Mouse (Mus musculus) lung, postnatal 4 days (tissue): ENCODE measurements around the gene Zfhx3.

Experiments used
- DNase-seq, 2 experiments: peaks; one replicate each; pipeline ENCODE4 v3.0.0; 2021

Gene Zfhx3

GRCm38 (mm10) chr8:108244636-108245494, 302.4 kb downstream of the Zfhx3 start:
- no peak for DNase-seq

- DNase-seq, result no peak
These were observed 303.1 kb downstream of the Zfhx3 start for GRCm38 (mm10) chr8:108245575-108245974.

DNA sequence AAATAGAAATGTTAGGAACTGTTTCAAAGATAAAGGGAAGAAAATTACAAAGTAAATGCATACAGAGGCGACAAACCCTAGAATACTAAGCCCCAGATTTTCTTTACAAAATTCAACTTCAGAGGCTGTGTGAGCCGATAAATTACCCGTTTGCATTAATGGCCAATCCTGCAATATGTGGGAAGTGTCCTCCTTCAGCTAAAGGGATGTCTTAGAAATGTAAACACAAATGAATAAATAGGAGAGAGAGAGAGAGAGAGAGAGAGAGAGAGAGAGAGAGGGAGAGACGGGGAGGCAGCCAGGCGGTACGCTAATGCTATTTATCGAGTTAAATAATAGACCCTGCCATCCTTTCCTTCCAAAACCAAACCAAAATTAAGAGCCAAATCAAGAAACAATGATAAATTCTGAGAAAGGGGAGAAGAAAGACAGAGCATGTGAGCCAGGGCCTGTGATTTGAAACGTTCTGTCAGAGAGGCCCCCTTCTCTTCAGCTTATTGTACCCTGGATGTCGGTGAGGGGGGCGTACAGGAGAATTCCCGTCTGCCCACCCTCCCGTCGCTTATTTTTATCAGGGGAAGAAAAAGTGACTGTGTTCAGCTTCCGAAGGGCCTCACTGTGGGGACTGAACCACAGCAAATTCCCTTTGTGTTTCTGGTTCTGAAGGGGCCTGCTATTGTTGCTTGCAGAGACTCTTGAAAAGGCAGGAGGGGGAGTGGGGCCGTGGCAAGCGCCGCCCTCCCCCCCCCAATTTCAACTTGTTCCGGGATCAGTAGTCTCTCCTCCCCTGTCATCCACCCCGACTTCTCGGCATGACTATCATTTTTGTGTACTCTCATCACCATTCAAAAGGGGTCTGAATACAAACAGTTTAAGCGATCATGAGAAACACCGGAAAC, 303.8 kb downstream of the Zfhx3 start:
- DNase-seq, result no peak

DNA sequence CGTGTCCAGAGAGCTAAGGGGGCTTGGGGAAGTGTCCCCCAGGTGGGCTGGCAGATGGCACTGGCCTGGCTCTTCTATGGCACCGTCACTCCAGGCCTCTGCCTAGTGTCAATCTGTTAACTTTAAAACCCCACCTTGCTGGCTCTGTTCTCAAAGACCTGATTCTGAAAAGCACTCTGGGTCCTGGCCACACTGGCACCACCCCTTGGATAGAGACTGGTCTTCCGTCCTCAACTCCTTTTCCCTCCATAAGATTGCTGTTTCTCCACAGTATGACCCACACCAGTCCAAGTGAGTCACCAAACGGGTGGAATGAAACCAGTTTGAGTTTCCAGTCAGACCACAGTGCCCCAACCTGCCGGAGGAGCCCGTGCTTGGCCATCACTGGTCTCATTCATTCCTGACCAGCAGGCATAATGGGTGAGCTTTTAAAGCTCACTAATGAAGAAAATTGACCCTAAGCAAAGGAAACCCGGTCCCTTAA, 304.5 kb downstream of the Zfhx3 start:
- DNase-seq, result no peak

DNA sequence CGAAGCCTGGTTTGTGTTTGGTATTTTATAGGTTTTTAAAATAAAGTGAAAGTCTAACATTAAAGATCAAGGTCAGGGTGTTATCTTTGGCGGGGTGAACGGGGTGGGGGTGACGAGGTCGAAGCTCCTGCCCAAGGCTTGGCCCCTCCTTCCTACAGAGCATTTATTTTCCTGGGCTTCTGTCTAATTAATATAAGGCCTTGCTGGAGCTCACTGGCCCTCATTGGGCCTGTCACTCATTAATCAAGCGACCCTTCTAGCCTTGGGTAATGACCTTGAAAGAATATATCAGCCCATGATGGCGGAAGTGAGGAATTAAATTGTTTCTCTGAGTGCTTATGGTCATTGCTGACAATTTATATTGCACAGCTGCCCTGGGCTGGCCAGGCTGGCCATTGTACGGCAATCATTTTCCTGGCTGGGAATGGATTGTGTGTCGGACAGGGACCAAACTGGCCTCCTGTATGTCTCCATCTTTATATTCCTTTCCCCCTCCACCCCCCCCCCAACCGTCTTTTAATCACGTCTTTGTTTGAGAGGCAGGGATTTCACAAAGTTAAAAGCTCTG, 322.2 kb downstream of the Zfhx3 start:
- no peak for DNase-seq

GRCm38 (mm10) chr8:108277960-108278359, 335.5 kb downstream of the Zfhx3 start:
- DNase-seq, result peak; percentile 9 to 27

GRCm38 (mm10) chr8:108281981-108282380, 339.5 kb downstream of the Zfhx3 start:
- no peak for DNase-seq

DNA sequence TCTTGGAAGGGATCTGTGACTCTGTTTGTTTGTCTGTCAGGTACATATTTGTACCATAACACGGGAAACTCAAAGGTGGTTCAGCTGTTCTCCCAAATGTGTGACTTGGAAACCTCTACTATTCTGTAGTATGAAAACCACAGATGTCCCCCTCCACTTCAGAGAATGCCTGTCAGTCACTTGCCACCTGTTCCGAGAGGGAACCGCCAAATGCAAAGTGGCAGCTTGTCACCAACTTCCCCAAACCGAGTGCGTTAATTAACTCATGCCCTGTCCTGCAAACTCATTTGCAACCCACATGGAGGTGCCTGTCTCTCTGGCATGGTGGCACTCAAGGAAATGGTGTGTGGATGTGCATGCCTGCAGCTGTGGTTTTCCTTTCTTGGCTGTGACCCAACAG, 343.7 kb downstream of the Zfhx3 start:
- no peak for DNase-seq

DNA sequence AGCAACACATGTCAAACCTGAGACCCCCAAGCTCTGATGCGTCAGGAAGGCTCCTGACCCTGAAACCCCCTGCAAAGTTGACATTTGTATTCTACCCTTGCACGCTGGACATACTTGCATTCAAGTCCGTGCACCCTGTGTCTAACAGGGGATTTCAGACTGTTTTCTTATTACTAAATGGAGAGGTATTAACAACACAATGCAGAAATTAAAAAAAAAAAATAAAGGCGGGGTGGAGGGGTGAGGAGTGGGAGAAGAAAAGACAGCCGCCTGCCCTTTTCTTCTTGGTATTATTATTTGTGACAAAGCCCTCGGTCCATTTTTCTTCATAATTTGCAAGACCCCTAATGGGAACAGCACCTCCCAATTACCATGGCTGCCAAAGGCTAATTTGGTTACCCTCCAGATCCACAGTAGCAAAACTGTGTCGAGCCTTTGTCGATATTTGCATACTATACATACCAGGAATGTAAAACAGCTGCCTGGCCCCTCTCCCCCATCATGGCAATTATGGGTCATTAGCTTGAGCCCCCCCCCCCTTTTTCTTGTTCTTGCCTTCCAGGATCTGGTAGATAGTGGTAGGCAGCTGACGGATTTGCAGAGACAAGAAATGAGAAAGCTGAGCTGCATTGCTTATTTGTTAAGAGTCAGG, 358.6 kb downstream of the Zfhx3 start:
- DNase-seq, result no peak

DNA sequence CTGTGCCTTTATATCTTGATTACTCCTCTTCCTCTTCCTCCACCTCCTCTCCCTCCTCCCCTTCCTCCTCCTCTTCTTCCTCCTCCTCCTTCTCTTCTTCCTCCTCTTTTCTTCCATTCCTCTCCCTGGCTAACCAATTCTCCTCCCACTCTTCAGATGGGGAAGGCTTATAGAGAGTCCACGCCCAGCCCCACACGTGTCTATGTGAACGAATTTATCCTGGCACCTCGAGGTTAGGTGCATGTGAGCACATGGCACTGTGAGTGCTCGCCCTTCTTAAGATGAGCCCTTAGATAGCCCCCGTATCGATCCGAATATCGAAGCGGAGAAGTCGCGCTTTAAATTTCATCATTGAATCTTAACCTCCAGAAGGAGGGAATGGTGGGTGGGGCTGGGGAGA, 359.2 kb downstream of the Zfhx3 start:
- DNase-seq, result no peak

GRCm38 (mm10) chr8:108305368-108305767, 362.9 kb downstream of the Zfhx3 start:
- no peak for DNase-seq

GRCm38 (mm10) chr8:108309525-108310246, 367.2 kb downstream of the Zfhx3 start:
- no peak for DNase-seq

DNA sequence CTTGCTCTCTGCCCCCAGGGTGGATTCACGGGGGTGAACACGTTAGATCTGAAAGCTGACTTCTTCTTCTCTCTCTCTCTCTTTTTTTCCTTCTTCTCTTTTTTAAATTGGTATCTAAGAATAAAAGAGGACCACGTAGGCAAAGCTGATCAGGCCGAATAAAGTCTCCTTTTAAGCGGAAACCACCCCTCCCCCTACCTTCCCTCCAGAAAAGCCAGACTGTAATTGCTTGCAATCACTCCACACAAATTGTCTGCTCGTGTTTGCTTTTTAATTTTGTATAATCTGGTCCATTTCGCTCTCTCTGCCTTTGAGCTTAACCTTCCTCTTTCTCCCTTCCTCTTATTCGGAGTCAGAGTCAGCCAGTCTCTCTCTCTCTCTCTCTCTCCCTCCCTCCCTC, 372.6 kb downstream of the Zfhx3 start:
- DNase-seq, result no peak

DNA sequence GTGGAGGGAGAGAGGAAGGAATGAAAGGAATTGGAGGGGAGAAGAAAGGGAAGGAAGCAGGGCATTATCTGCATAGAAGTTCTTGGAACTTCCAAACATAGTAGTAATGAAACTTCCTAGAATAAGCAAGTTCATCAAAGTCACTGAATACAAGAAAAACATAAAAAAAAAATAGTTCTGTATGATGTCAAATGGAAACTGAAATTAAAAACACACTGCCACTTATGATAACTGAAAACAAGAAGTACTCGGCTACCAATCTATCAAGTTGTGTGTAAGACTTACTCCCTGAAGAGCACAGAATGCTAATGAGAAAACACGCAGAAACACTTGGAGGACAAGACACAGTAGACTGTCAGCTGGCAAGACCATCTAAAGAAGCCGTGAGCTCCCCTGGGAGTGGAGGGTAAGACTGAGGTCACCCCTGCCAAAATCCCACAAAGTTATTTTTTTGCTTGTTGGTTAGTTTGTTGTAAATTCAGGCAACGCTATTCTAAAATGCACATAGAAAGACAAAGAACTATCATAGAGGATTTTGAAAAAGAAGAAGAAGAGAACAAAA, 375.2 kb downstream of the Zfhx3 start:
- no peak for DNase-seq

DNA sequence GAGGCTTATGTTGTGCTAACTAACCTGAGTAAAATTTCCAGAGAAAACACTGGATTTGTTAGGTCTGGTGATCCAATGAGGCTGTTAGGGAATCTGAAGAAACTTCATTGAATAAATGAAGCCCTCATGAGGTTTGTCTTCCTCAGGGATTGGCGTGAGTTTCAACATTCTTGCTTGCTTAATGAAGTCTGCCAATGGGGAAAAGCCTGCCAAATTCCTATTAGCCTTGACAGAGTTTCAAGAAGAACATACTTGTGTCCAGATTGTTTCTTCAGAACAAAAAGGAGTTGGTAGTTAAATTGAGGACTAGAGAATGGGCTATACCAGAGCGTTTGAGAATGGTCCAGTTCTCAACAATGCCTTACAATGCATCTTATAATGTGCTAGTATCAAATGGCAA, 385.3 kb downstream of the Zfhx3 start:
- no peak for DNase-seq

DNA sequence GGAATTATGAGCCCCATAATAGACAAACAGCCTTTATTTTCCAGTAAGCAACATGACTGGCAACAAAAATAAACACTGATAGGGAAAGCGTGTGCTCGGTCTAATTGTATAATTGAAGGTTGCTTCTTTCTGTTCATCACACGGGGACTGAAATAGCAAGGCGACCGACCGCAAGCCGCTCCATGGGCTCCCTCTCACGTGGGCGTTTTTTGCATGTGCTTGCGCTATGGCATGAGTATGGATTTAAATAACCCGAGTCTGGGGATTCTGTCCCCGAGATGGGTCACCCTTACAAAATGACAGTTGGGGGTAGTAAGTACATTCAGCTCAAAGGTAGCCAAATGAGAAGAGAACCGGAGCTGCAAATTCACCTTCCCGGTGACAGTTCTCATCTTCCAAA, 405.9 kb downstream of the Zfhx3 start:
- no peak for DNase-seq

- no peak for DNase-seq
These were observed 406.3 kb downstream of the Zfhx3 start for GRCm38 (mm10) chr8:108348776-108349175.

- no peak for DNase-seq
These were observed 412.8 kb downstream of the Zfhx3 start for GRCm38 (mm10) chr8:108355119-108355777.

DNA sequence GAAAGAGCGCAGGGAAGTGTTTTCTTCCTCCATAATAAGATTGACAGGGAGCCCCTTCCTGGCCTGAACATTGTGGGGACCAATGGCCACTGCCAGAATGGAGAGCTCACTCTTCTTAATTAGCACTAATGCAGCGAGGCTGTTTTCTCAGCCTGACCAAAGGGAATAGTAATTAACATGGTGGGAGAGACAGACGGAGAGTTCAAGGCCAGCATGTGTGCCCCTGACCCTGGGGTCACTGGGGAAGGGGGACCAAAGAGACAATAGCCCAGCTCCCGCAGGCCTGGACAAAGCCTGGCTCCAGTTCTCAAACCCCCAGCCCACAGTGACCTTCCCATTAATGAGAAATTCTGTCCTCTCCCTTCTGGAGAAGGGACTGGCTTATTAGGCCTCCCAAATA, 419.0 kb downstream of the Zfhx3 start:
- no peak for DNase-seq

DNA sequence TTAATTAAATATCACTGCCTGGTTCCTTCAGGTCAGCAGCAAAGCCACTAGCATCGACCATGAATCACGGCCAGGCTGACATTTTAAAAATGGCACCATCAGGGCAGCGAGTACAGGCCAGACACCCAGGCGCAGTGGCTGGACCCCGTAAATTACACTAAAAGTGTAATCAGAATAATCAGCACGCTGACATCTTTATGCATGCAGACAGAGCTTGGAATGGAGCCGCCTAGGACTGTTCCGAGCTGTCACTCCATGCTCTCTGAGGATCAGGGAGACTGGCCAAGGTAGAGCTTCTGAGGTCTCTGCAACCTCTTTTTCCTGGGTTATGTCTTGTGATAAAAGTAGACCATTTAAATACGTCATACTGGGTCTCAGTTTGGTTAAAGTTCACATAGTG, 420.0 kb downstream of the Zfhx3 start:
- no peak for DNase-seq

DNA sequence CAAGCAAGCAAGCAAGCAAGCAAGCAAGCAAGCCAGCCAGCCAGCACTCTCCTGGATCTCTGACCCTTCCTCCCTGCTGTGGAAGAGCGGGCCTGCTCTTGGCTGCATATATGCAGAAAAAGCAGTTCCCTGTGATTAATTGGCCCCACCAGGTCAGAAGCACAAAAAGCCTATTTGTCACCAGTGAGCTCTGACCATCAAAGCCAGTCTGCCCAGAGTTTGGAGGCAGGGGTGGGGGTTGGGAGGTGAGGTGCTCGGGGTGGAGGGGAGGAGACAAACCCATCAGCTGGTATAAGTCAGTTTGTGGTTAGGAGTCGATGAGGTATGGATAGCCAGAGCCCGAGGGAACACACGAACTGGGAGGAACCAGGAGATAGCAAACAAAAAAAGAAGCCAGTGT, 421.0 kb downstream of the Zfhx3 start:
- DNase-seq, result no peak
